15 mouse cellular contexts compared by ENCODE assay signal in the genomic region with DNA sequence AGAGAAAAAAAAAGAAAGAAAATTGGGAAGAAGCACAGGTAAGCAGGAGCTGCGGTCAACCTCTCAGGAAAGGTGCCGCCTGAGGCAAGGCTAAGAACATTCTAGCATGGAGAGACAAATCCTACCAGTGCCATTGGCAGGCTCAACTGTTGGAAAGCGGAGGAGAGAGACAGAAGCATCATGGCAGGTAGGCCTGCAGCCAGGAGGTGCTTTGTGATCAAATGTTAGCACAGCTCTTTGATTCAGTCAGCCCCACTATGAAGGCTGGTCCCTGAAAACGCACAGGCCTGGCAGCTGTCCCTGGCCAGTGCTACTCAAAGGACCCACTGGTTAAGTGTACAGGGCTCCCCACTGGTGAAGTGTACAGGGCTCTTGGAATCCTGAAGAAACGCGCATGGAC.
"Had no signal": no experiment of that assay in that cellular context is flagged by ENCODE, and none has a peak within 500 bp of the region (broad histone marks: within the 10 kb centered on the region; RNA-seq: fewer than 3 reads in every experiment).

No protein-coding gene starts in this region.

- H3K4me3 ChIP-seq: neural tube, embryonic 15.5 days; stomach, embryonic 15.5 days had no signal

- H3K9me3 ChIP-seq: neural tube, embryonic 15.5 days; stomach, embryonic 15.5 days had no signal

- H3K27ac ChIP-seq: neural tube, embryonic 15.5 days; stomach, embryonic 15.5 days; stomach, postnatal 0 days had no signal

- DNase-seq: retina, postnatal 1 day; right cerebral cortex, adult 18-20 months; right cerebral cortex, postnatal 14 days; right cerebral cortex, postnatal 25 days; right cerebral cortex, postnatal 4 days; spleen, adult 18-20 months; thymus, adult 18-20 months; thymus, adult 2 months; thymus, postnatal 14 days; thymus, postnatal 25 days; thymus, postnatal 36 days; thymus, postnatal 4 days had no signal

- H3K27me3 ChIP-seq: neural tube, embryonic 15.5 days; stomach, embryonic 15.5 days had no signal

- H3K4me2 ChIP-seq: neural tube, embryonic 15.5 days; stomach, embryonic 15.5 days had no signal

- H3K36me3 ChIP-seq: neural tube, embryonic 15.5 days; stomach, embryonic 15.5 days had no signal

- H3K9ac ChIP-seq: neural tube, embryonic 15.5 days; stomach, embryonic 15.5 days had no signal
